Comparison of ENCODE assay signal across 20 mouse cellular contexts in the genomic region with DNA sequence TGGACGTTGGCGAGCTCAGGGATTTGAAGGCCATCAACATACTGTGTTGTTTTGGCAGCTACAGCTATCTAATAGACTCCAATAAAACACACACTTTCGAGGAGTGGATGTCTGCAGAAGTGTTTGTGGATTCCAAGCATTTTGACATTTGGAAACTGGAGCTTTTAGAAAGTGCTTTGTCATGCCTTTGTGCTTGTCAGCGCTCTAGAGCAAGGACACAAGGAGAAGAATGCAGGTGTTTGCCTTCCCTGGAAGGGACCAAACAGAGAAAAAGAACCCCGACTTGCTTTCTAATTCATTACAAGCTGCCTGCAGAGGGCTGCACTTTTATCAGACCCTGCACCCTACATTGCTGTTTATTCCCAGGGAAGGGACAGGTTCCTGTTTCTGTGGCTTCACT.
DNase-seq lines count a peak whose midpoint lies in the region; ATAC-seq and TF ChIP-seq lines count a peak whose summit lies in the region.
"Had no signal": no experiment of that assay in that cellular context is flagged by ENCODE, and none has a peak within 500 bp of the region (broad histone marks: within the 10 kb centered on the region; RNA-seq: fewer than 3 reads in every experiment).

No protein-coding gene starts in this region.

- no peaks in the 10 kb centered on the region for H3K9me3 ChIP-seq in kidney, embryonic 15.5 days (replicated peaks)
- no peaks in the 10 kb centered on the region for H3K9me3 ChIP-seq in liver, embryonic 16.5 days (replicated peaks; ENCODE audit: control insufficient read depth, low read length)
- H3K9me3 ChIP-seq: embryonic facial prominence, embryonic 10.5 days; heart, embryonic 10.5 days; midbrain, embryonic 12.5 days; stomach, embryonic 15.5 days had no signal

- TF ChIP-seq CTCF in kidney, adult 2 months (conservative IDR thresholded peaks at IDR 0.05; ENCODE audit: insufficient read depth, insufficient read length, low read depth, low read length), result no peak

- no peak overlapping the region for H3K4me2 ChIP-seq in kidney, embryonic 15.5 days
- no peak overlapping the region for H3K4me2 ChIP-seq in liver, embryonic 16.5 days (ENCODE audit: low read depth, low read length)
- H3K4me2 ChIP-seq: midbrain, embryonic 12.5 days; stomach, embryonic 15.5 days had no signal

- no peak overlapping the region for H3K9ac ChIP-seq in kidney, embryonic 15.5 days
- H3K9ac ChIP-seq in liver, embryonic 16.5 days (ENCODE audit: low read depth, low read length), result no peak overlapping the region
- H3K9ac ChIP-seq: liver, embryonic 14.5 days; midbrain, embryonic 12.5 days; stomach, embryonic 15.5 days had no signal

- no peaks in the 10 kb centered on the region for H3K36me3 ChIP-seq in kidney, adult 2 months (ENCODE audit: control insufficient read depth, insufficient read depth, low read length)
- H3K36me3 ChIP-seq in kidney, embryonic 15.5 days, result 0 out of 2 replicates have a peak, but pooled peaks cover 3% of the 10 kb centered on the region
- no peaks in the 10 kb centered on the region for H3K36me3 ChIP-seq in liver, embryonic 16.5 days (ENCODE audit: control insufficient read depth, insufficient read depth)
- H3K36me3 ChIP-seq: heart, embryonic 10.5 days; midbrain, embryonic 12.5 days; stomach, embryonic 15.5 days had no signal

- H3K27me3 ChIP-seq in kidney, adult 2 months (replicated peaks; ENCODE audit: control insufficient read depth, insufficient read depth, low read length), result no peaks in the 10 kb centered on the region
- no peaks in the 10 kb centered on the region for H3K27me3 ChIP-seq in kidney, embryonic 15.5 days
- no peaks in the 10 kb centered on the region for H3K27me3 ChIP-seq in liver, embryonic 16.5 days (ENCODE audit: control insufficient read depth, insufficient read depth, low read depth, low read length)
- H3K27me3 ChIP-seq: CH12.LX; midbrain, embryonic 12.5 days; stomach, embryonic 15.5 days had no signal

- WGBS in kidney, adult 2 months, result 41% methylated on average over 5 of the region's 5 CpGs
- WGBS in kidney, embryonic 15.5 days, result 69% methylated on average over 5 of the region's 5 CpGs
- WGBS in liver, embryonic 16.5 days (ENCODE audit: insufficient replicate concordance), result 39% methylated on average over 5 of the region's 5 CpGs

- ATAC-seq in kidney, embryonic 15.5 days (replicated peaks; ENCODE audit: low FRiP score), result no peak
- no peak for ATAC-seq in liver, embryonic 16.5 days (ENCODE audit: low read depth)
- ATAC-seq: hindbrain, postnatal 0 days; intestine, embryonic 16.5 days had no signal

- H3K4me3 ChIP-seq in kidney, adult 2 months (ENCODE audit: insufficient read depth, low read depth, low read length), result no peak overlapping the region
- H3K4me3 ChIP-seq in kidney, embryonic 15.5 days (replicated peaks), result no peak overlapping the region
- H3K4me3 ChIP-seq in liver, embryonic 16.5 days (ENCODE audit: low read depth, low read length), result no peak overlapping the region
- H3K4me3 ChIP-seq: embryonic facial prominence, embryonic 10.5 days; heart, embryonic 10.5 days; midbrain, embryonic 12.5 days; stomach, embryonic 15.5 days had no signal

- DNase-seq in kidney, adult 2 months, result peak; percentile 47
- DNase-seq in liver (no peak), R1 (ENCODE audit: low read depth, low spot score) (peak; percentile 76)
- DNase-seq in yolk sac, embryonic 10.5 days (ENCODE audit: low spot score), result peak; percentile 32
- DNase-seq in thymus, postnatal 36 days, result no peak
- DNase-seq: adrenal gland, adult 8-10 months; B cell, adult 2 months; thymus, adult 18-20 months; thymus, postnatal 4 days had no signal

- TF ChIP-seq POLR2A in kidney, adult 2 months (IDR thresholded peaks at IDR 0.05; ENCODE audit: low read depth, low read length), result no peak

- peaks cover 24% of the 10 kb centered on the region for H3K4me1 ChIP-seq in kidney, adult 2 months (ENCODE audit: control insufficient read depth, insufficient read depth, low read length)
- peaks cover 22% of the 10 kb centered on the region for H3K4me1 ChIP-seq in kidney, embryonic 15.5 days
- peaks cover 3% of the 10 kb centered on the region for H3K4me1 ChIP-seq in liver, embryonic 16.5 days (ENCODE audit: control insufficient read depth, low read depth, low read length)
- H3K4me1 ChIP-seq: embryonic facial prominence, embryonic 10.5 days; midbrain, embryonic 12.5 days had no signal

- peak overlapping the region; percentile 94 for H3K27ac ChIP-seq in kidney, adult 2 months (ENCODE audit: insufficient read depth, low read depth, low read length)
- H3K27ac ChIP-seq in kidney, embryonic 15.5 days, result no peak overlapping the region
- H3K27ac ChIP-seq in liver, embryonic 16.5 days (ENCODE audit: low read length), result peak overlapping the region; percentile 29; the same call in 1 of the 2 replicates
- H3K27ac ChIP-seq: embryonic facial prominence, embryonic 10.5 days; heart, embryonic 10.5 days; hindbrain, postnatal 0 days; kidney, postnatal 0 days; liver, embryonic 14.5 days; midbrain, embryonic 12.5 days; stomach, embryonic 15.5 days had no signal

Comparison
In these comparisons a context has a peak if more than half of its experiments do, and no peak if none do; other contexts are left out.
1. DNase-seq: peak in kidney, adult 2 months (single experiment), R1 (single experiment) and yolk sac, embryonic 10.5 days (single experiment); none in liver (single experiment) and thymus, postnatal 36 days (0 of 2).